Mouse (Mus musculus): ENCODE data around the gene Egfem1. TPM values are rescaled to one million over a fixed set of nuclear protein-coding genes. Genes with fewer than 3 reads are reported as not detected.

The Egfem1 gene
- total and polyA plus RNA-seq, 3 experiments, result not detected

GRCm38 (mm10) chr3:29293230-29293629, 211.4 kb downstream of the Egfem1 start:
- H3K27ac ChIP-seq (ENCODE audit: insufficient read depth, low read depth), result no peak overlapping the region
- no peaks in the 10 kb centered on the region for H3K79me2 ChIP-seq (replicated peaks; ENCODE audit: control insufficient read depth, extremely low read depth, insufficient read depth, poor library complexity, severe bottlenecking)
- TF ChIP-seq IRF4 (IDR thresholded peaks at IDR 0.05; ENCODE audit: low read depth, low read length), result no peak
- no peak for TF ChIP-seq CHD1 (IDR thresholded peaks at IDR 0.05; ENCODE audit: low read depth, low read length)
- no peak for TF ChIP-seq MEF2A (IDR thresholded peaks at IDR 0.05; ENCODE audit: borderline replicate concordance, low read depth, low read length)
- no peak for TF ChIP-seq HCFC1 (IDR thresholded peaks at IDR 0.05; ENCODE audit: low read depth, low read length)
- no peak for TF ChIP-seq ELF1 (IDR thresholded peaks at IDR 0.05; ENCODE audit: low read depth, low read length)
- no peak overlapping the region for H3K4me3 ChIP-seq (replicated peaks in 1 of 3; ENCODE audit: low read depth in 2 of 3, low read length in 2 of 3, poor library complexity in 1 of 3)
- dilution Hi-C loops (cut with MboI; ENCODE audit: extremely low pct_ligation_motif_present, extremely low pct_unique_long_range_greater_than_20kb, low sequenced_read_pairs) (no loop called here), in situ Hi-C loops (cut with MboI; ENCODE audit: low pct_ligation_motif_present, low pct_unique_long_range_greater_than_20kb, low sequenced_read_pairs) (no loop called here)
- no peak overlapping the region for H3K9ac ChIP-seq (ENCODE audit: insufficient read depth, low read depth)
- no peaks in the 10 kb centered on the region for H3K4me1 ChIP-seq (ENCODE audit: control insufficient read depth in 1 of 2, insufficient read depth in 2 of 2)
- H3K4me2 ChIP-seq (ENCODE audit: insufficient read depth, low read depth, poor library complexity, severe bottlenecking), result no peak overlapping the region
- no peak for DNase-seq (ENCODE audit: extremely low read depth)
- peaks cover 27% of the 10 kb centered on the region for H3K9me3 ChIP-seq (replicated peaks; ENCODE audit: low read length)
- H3K36me3 ChIP-seq (replicated peaks in 1 of 2; ENCODE audit: control insufficient read depth in 1 of 2, insufficient read depth in 1 of 2, low read length in 1 of 2), result no peaks in the 10 kb centered on the region
- no peaks in the 10 kb centered on the region for H3K27me3 ChIP-seq (replicated peaks)

- dilution Hi-C loops (cut with MboI; ENCODE audit: extremely low pct_ligation_motif_present, extremely low pct_unique_long_range_greater_than_20kb, low sequenced_read_pairs) (no loop called here), in situ Hi-C loops (cut with MboI; ENCODE audit: low pct_ligation_motif_present, low pct_unique_long_range_greater_than_20kb, low sequenced_read_pairs) (no loop called here)
- Histone ChIP-seq H3K36me3 (replicated peaks in 1 of 2; ENCODE audit: control insufficient read depth in 1 of 2, insufficient read depth in 1 of 2, low read length in 1 of 2) (no peaks in the 10 kb centered on the region), H3K4me2 (ENCODE audit: insufficient read depth, low read depth, poor library complexity, severe bottlenecking) (no peak overlapping the region), H3K9me3 (replicated peaks; ENCODE audit: low read length) (peaks cover 58% of the 10 kb centered on the region), H3K27ac (ENCODE audit: insufficient read depth, low read depth) (no peak overlapping the region), H3K4me3 (replicated peaks in 1 of 3; ENCODE audit: low read depth in 2 of 3, low read length in 2 of 3, poor library complexity in 1 of 3) (no peak overlapping the region), H3K9ac (ENCODE audit: insufficient read depth, low read depth) (no peak overlapping the region), H3K4me1 (ENCODE audit: control insufficient read depth in 1 of 2, insufficient read depth in 2 of 2) (no peaks in the 10 kb centered on the region), H3K27me3 (replicated peaks) (no peaks in the 10 kb centered on the region), H3K79me2 (replicated peaks; ENCODE audit: control insufficient read depth, extremely low read depth, insufficient read depth, poor library complexity, severe bottlenecking) (no peaks in the 10 kb centered on the region)
- no peak for DNase-seq (ENCODE audit: extremely low read depth)
- TF ChIP-seq JUN (IDR thresholded peaks at IDR 0.05; ENCODE audit: insufficient read depth, low read depth, low read length), result no peak
- TF ChIP-seq SIN3A (IDR thresholded peaks at IDR 0.05; ENCODE audit: low read length), result no peak
These were observed 260.5 kb downstream of the Egfem1 start for GRCm38 (mm10) chr3:29342223-29342791.

DNA sequence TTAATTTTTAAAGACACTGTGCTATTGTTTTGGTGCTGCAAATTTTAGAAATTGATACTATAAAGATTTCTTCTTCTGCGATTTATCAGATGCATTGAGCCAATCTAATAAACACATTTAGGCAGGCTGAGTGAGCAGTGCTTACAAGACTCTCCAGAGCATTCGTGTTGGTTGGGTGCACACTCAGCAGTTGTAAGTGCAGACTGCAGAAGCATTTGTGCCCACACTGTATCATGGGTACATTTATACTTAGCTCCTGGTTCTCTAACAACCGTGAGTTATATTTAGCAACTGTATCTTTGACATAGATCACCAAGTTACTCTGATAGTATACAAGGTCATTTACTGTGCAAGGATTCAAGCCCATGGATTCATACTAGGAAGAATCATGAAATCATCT, 264.0 kb downstream of the Egfem1 start:
- Histone ChIP-seq H3K27ac (ENCODE audit: insufficient read depth, low read depth) (no peak overlapping the region), H3K4me3 (replicated peaks in 1 of 3; ENCODE audit: low read depth in 2 of 3, low read length in 2 of 3, poor library complexity in 1 of 3) (no peak overlapping the region), H3K79me2 (replicated peaks; ENCODE audit: control insufficient read depth, extremely low read depth, insufficient read depth, poor library complexity, severe bottlenecking) (no peaks in the 10 kb centered on the region), H3K9ac (ENCODE audit: insufficient read depth, low read depth) (no peak overlapping the region), H3K4me1 (ENCODE audit: control insufficient read depth in 1 of 2, insufficient read depth in 2 of 2) (no peaks in the 10 kb centered on the region), H3K4me2 (ENCODE audit: insufficient read depth, low read depth, poor library complexity, severe bottlenecking) (no peak overlapping the region), H3K36me3 (replicated peaks in 1 of 2; ENCODE audit: control insufficient read depth in 1 of 2, insufficient read depth in 1 of 2, low read length in 1 of 2) (no peaks in the 10 kb centered on the region), H3K9me3 (replicated peaks; ENCODE audit: low read length) (peaks cover 53% of the 10 kb centered on the region), H3K27me3 (replicated peaks) (no peaks in the 10 kb centered on the region)
- dilution Hi-C loops (cut with MboI; ENCODE audit: extremely low pct_ligation_motif_present, extremely low pct_unique_long_range_greater_than_20kb, low sequenced_read_pairs) (no loop called here), in situ Hi-C loops (cut with MboI; ENCODE audit: low pct_ligation_motif_present, low pct_unique_long_range_greater_than_20kb, low sequenced_read_pairs) (no loop called here)
- DNase-seq (ENCODE audit: extremely low read depth), result no peak
- TF ChIP-seq ZC3H11A (IDR thresholded peaks at IDR 0.05; ENCODE audit: low read depth, low read length), result no peak
- no peak for TF ChIP-seq EP300 (IDR thresholded peaks at IDR 0.05; ENCODE audit: low read length)
- TF ChIP-seq E2F4 (IDR thresholded peaks at IDR 0.05; ENCODE audit: insufficient replicate concordance, low read depth, low read length), result no peak
- TF ChIP-seq TBP (conservative IDR thresholded peaks at IDR 0.05; ENCODE audit: low read depth, low read length), result no peak
- no peak for TF ChIP-seq KAT2A (IDR thresholded peaks at IDR 0.05; ENCODE audit: insufficient replicate concordance, low read length)
- no peak for TF ChIP-seq RCOR1 (conservative IDR thresholded peaks at IDR 0.05; ENCODE audit: low read depth, low read length)
- TF ChIP-seq NRF1 (IDR thresholded peaks at IDR 0.05; ENCODE audit: low read depth, low read length), result no peak
- TF ChIP-seq ZMIZ1 (IDR thresholded peaks at IDR 0.05; ENCODE audit: low read depth, low read length), result no peak
- TF ChIP-seq TCF12 (IDR thresholded peaks at IDR 0.05; ENCODE audit: low read depth, low read length), result no peak
- TF ChIP-seq SMC3 (IDR thresholded peaks at IDR 0.05; ENCODE audit: low read depth, low read length), result no peak
- TF ChIP-seq RAD21 (IDR thresholded peaks at IDR 0.05; ENCODE audit: low read depth, low read length), result no peak
- TF ChIP-seq JUN (IDR thresholded peaks at IDR 0.05; ENCODE audit: insufficient read depth, low read depth, low read length), result no peak
- TF ChIP-seq CHD2 (IDR thresholded peaks at IDR 0.05; ENCODE audit: low read length), result no peak
- TF ChIP-seq GABPA (IDR thresholded peaks at IDR 0.05; ENCODE audit: insufficient replicate concordance, low read depth, low read length), result no peak
- no peak for TF ChIP-seq UBTF (IDR thresholded peaks at IDR 0.05; ENCODE audit: low read depth, low read length)
- no peak for TF ChIP-seq USF1 (IDR thresholded peaks at IDR 0.05; ENCODE audit: low read depth, low read length)
- TF ChIP-seq CHD1 (IDR thresholded peaks at IDR 0.05; ENCODE audit: low read depth, low read length), result no peak
- no peak for TF ChIP-seq MAZ (IDR thresholded peaks at IDR 0.05; ENCODE audit: low read depth, low read length)
- no peak for TF ChIP-seq JUND (conservative IDR thresholded peaks at IDR 0.05; ENCODE audit: low read depth, low read length)
